Mouse (Mus musculus) adrenal gland, adult 18-20 months (tissue): Measurements from ENCODE around the gene Zmpste24. TPM values are rescaled to one million over a fixed set of nuclear protein-coding genes. Genes with fewer than 3 reads are reported as not detected.
A peak's percentile ranks its signal among the peaks of the same experiment; 100 is the strongest.
"Not testable (repeated sequence)": the region's sequence is repeated elsewhere in the genome, so short reads cannot be mapped to it uniquely, and the experiment has no call there.

Source experiments
- DNase-seq, 2 experiments: peaks; one replicate each; pipeline ENCODE4 v3.0.0; 2021 to 2022; ENCODE audit warnings: low spot score in 2 of 2
- long read RNA-seq, 2 experiments: library from polyadenylated mRNA; stranded (forward); transcript quantifications; one replicate each; pipeline ENCODE4 v2.0.0; 2021
- total RNA-seq, 2 experiments: library from RNA; stranded (reverse); gene quantifications; 1 replicate in 1 of 2; 2 replicates in 1 of 2; pipeline ENCODE4 v1.2.3; 2021

Gene Zmpste24
- 10 to 100 TPM; 39.3 to 51.6 TPM for total RNA-seq
- long read RNA-seq, experiment 1, transcript Zmpste24-201 (10 exons, 3,429 nt) = major isoform, 48 of 54 reads
- long read RNA-seq, experiment 1, partial matches to known transcripts = 1 of 54 reads
- long read RNA-seq, experiment 1, other reads (novel, unspliced or antisense) = 5 of 54 reads
- long read RNA-seq, experiment 2, transcript Zmpste24-201 (10 exons, 3,429 nt) = major isoform, 79 of 91 reads
- long read RNA-seq, experiment 2, partial matches to known transcripts = 7 of 91 reads
- long read RNA-seq, experiment 2, other reads (novel, unspliced or antisense) = 5 of 91 reads

GRCm38 (mm10) chr4:121097650-121098378, at the start of gene Zmpste24:
TSS of gene Zmpste24 (minus strand) at chr4:121098241.
- peak; percentile 77 for DNase-seq

GRCm38 (mm10) chr4:121109126-121109525, 11.1 kb upstream of the Zmpste24 start, which contains the start of gene Tmco2:
TSS of gene Tmco2 (minus strand) at chr4:121109226.
- no peak for DNase-seq

GRCm38 (mm10) chr4:121103304-121103703, 5.3 kb upstream of the Zmpste24 start:
- no peak for DNase-seq

GRCm38 (mm10) chr4:121090211-121090610, 7.8 kb downstream of the Zmpste24 start:
- DNase-seq = no peak

GRCm38 (mm10) chr4:121088696-121089095, 9.3 kb downstream of the Zmpste24 start:
- DNase-seq = no peak

- no peak for DNase-seq
Observed at GRCm38 (mm10) chr4:121084506-121084905, 13.5 kb downstream of the Zmpste24 start.

GRCm38 (mm10) chr4:121080395-121080794, 17.6 kb downstream of the Zmpste24 start:
- DNase-seq = no peak

- DNase-seq = no peak
Observed at GRCm38 (mm10) chr4:121077915-121078646, 20.0 kb downstream of the Zmpste24 start.

GRCm38 (mm10) chr4:121074250-121074649, 23.8 kb downstream of the Zmpste24 start:
- DNase-seq = no peak

- no peak for DNase-seq
Observed at GRCm38 (mm10) chr4:121065336-121065735, 32.7 kb downstream of the Zmpste24 start.

GRCm38 (mm10) chr4:121059218-121059617, 38.8 kb downstream of the Zmpste24 start:
- not testable (repeated sequence) for DNase-seq

GRCm38 (mm10) chr4:121057032-121057431, 41.0 kb downstream of the Zmpste24 start:
- DNase-seq = no peak

- peak in 1 of 2 experiments; percentile 22 for DNase-seq
Observed at GRCm38 (mm10) chr4:121056342-121056741, 41.7 kb downstream of the Zmpste24 start.

GRCm38 (mm10) chr4:121052454-121053323, 45.4 kb downstream of the Zmpste24 start:
- DNase-seq = no peak

GRCm38 (mm10) chr4:121051863-121052262, 46.2 kb downstream of the Zmpste24 start:
- DNase-seq = no peak

GRCm38 (mm10) chr4:121042946-121043345, 55.1 kb downstream of the Zmpste24 start:
- DNase-seq = no peak

- no peak for DNase-seq
Observed at GRCm38 (mm10) chr4:121042472-121042871, 55.6 kb downstream of the Zmpste24 start.

- peak in 1 of 2 experiments; percentile 57 for DNase-seq
Observed at GRCm38 (mm10) chr4:121040897-121041671, 57.0 kb downstream of the Zmpste24 start.

- DNase-seq = no peak
Observed at GRCm38 (mm10) chr4:121040323-121040722, 57.7 kb downstream of the Zmpste24 start.
